Mouse (Mus musculus) olfactory bulb, adult 2 months (tissue): ENCODE results near the gene Phxr2. TPM values are rescaled to one million over a fixed set of nuclear protein-coding genes. Genes with fewer than 3 reads are reported as not detected.

ENCODE experiments used
- H3K27ac ChIP-seq: fragments of 200-500 bp; 2 replicates; pipeline ENCODE4 v1.5.1; 2012; ENCODE audit warnings: low read depth, low read length; ENCODE audit not compliant: insufficient read depth
- H3K4me1 ChIP-seq: fragments of 200-500 bp; 2 replicates; pipeline ENCODE4 v1.6.1; 2012; ENCODE audit warnings: low read length; ENCODE audit not compliant: control insufficient read depth, insufficient read depth
- H3K4me3 ChIP-seq: fragments of 200-500 bp; 2 replicates; pipeline ENCODE4 v1.5.1; 2012; ENCODE audit warnings: mild to moderate bottlenecking, low read depth, low read length, moderate library complexity; ENCODE audit not compliant: insufficient read depth
- CTCF ChIP-seq: fragments of 200-500 bp; IDR thresholded peaks from 2 replicates; pipeline ENCODE4 v1.5.1; 2012; ENCODE audit warnings: low read depth, mild to moderate bottlenecking, low read length, moderate library complexity; ENCODE audit not compliant: insufficient read depth
- POLR2A ChIP-seq: fragments of 200-500 bp; IDR thresholded peaks from 2 replicates; pipeline ENCODE4 v1.6.1; 2012; ENCODE audit warnings: mild to moderate bottlenecking, low read depth, low read length, moderate library complexity; ENCODE audit not compliant: insufficient read depth
- WGBS: fragments of 180-500 bp; shearing (Covaris S2); methylation state at CpG from one replicate; pipeline ENCODE4 v1.1.7; 2018; 5-methylcytosine and 5-hydroxymethylcytosine counted together
- polyA plus RNA-seq: library from polyadenylated mRNA; stranded (reverse); fragments of >200 nt; gene quantifications from 2 replicates; pipeline ENCODE4 v1.2.4, GENCODE M21; 2012; ENCODE audit warnings: low replicate concordance; ENCODE audit not compliant: missing spikeins, insufficient read depth, insufficient read length

Gene Phxr2
- polyA plus RNA-seq, 1 experiment: not detected

DNA sequence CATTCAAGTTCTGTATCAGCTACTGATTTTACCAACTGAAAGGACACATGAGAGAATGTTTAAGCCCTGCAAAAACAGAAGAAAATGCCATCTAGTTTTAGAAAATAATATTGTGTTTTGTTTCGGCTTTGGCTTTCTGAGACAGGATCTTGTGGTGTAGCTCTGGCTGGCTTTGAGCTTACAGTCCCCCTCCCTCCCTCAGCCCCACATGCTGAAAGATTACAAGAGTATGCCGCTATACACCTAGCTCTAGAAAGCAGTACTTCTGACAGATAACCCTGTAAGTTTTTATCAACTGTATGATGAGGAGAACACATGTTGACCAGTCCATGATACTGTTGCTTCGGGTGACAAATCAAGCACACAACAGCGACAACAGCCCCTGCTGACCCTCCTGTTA is 6.7 kb downstream of the Phxr2 start:
- TF ChIP-seq CTCF (no peak), POLR2A (no peak)
- WGBS: 94% methylated on average over 4 of the region's 4 CpGs
- no peak overlapping the region for H3K27ac ChIP-seq
- no peaks in the 10 kb centered on the region for H3K4me1 ChIP-seq
- H3K4me3 ChIP-seq: no peak overlapping the region

DNA sequence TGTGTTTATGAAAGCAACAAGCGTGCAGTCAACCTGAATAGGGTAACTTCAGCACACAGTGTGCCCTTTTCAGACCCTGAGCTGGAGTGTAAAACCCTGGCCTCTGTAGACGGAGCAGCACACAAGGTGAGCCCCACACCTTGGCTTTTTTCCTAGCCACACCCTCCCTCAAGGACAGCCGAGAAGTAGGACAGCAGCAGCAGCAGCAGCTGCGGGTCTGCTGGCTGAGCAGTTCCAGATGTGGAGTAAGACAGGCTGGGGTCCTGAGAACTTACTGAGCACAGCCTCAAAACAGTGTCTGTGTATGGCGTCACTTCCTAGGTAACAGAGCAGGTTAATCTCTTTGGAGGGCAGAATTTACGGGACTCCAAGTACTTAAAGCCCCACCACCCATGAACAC is 7.4 kb downstream of the Phxr2 start:
- Histone ChIP-seq H3K27ac (no peak overlapping the region), H3K4me3 (no peak overlapping the region), H3K4me1 (no peaks in the 10 kb centered on the region)
- TF ChIP-seq CTCF (no peak), POLR2A (no peak)
- 86% methylated on average over 6 of the region's 6 CpGs for WGBS

DNA sequence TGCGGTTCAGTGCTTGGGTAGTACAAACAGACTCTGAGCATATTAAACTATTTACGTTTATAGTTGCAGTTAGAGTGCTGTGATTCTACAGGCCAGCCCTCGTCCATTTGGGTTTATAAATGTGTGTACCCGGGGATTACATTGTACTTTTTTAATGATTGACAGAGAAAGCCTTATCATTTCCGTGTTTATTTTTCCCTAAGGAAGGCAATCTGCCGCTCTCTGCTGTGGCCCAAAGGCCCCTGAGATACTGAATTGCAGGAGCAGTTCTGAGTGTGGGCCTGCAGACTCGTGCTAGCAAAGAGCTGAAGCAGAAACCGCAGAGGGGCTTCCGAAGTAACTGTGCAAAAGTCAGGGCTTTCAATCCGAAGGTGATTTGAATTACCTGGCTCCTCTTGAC is 8.2 kb downstream of the Phxr2 start:
- Histone ChIP-seq H3K4me1 (no peaks in the 10 kb centered on the region), H3K27ac (no peak overlapping the region), H3K4me3 (no peak overlapping the region)
- TF ChIP-seq CTCF (no peak), POLR2A (no peak)
- 90% methylated on average over 10 of the region's 10 CpGs for WGBS

DNA sequence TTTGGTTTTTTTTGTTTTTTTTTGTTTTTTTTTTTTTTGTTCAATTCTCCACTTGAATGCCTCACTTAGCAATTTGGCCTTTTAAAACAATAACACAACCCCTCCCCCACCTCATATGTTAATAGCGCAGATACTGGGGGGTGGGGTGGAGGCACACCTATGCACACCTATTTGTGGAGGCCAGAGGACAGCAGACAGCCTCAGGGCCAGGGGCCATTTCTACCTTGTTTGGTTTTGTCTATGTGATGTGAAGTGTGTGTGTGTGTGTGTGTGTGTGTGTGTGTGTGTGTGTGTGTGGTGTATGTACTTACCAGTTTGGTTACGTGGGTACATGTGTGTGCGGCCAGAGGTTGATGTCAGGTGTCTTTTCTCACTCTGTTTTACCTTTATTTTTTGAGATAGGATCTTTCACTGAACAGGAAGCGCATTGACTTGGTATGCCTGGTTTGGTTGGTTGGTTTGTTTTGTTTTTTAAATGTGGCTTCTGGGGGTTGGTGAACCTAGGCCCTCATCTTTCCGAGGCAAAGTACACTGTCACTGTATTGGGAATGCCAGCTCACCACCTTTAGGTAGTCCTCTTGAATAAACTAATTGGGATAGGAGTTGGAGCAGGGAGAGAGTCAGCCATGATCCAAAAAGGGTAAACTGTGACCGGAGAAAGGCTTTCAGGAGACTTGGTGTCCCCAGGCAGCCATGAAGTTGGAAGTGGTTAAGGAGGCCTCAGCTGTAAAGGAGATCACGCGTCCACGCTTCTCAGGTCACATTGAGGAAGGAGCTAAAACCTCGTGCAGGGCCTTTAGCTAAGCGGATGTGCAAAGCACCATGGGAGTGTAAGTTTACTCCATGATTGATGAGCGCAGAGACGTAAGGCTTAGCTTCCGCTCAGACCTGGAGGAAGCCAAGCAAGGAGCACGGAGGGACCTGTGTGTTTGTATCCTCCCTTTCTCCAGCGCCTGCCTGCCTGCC is 9.2 kb downstream of the Phxr2 start:
- WGBS: 96% methylated on average over 16 of the region's 16 CpGs
- Histone ChIP-seq H3K4me1 (no peaks in the 10 kb centered on the region), H3K4me3 (no peak overlapping the region), H3K27ac (no peak overlapping the region)
- no peak for TF ChIP-seq POLR2A
- no peak for TF ChIP-seq CTCF

DNA sequence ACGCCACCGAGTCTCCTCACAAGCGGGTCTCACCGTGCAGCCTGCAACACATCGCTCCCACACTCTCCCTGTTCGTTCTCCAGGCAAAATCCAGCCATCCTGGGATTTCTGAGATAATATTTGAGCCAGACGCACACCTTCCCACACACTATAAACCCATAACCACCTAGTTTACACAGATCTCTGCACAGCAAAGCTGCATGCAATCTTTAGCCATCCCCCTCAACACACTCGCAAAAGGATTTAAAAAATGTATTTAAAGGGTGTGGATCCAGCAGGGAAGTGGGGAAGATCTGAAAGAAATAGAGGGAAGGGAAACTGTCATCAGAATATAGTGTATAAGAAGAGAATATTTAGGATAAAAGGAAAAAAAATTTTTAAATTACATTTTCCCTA is 9.9 kb downstream of the Phxr2 start:
- TF ChIP-seq CTCF: no peak
- WGBS: 88% methylated on average over 8 of the region's 8 CpGs
- H3K4me3 ChIP-seq: no peak overlapping the region

DNA sequence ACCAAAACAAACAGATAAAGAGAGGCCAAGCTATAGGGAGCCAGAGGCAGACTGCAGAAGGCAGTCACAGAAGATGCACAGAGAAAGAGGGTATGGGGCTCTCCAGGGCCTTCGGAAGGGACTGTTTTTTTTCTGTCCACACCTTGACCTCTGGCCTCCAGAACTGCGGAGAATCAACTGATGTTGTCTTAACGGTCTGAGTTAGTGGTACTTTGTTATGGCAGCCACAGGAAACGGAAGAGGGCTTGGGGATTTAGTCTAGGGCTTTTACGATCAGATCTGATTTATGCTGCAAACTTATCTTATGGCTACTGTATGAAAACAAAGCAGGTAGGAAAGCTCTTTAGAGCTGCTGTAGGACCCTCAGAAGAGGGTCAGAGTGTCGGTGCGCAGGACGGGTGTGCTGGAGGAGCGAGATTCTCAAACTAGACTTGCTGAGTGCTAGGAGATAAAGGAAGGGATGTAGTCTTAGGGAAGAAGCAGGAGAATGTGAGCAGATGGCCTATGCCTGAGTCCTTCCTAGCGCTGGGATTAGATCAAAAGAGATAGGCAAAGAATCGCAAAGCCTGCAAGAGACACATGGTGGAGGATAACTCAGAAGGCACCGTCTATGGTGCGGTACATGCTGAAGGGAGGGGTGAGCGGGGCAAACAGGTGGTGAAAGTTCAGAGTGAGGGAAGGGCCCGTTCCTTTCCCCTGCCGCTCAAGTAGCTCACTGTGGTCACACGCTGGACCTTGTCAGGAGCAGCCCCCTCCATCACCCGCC is 10.5 kb downstream of the Phxr2 start:
- Histone ChIP-seq H3K4me1 (peaks cover 4% of the 10 kb centered on the region; the same call in 1 of the 2 replicates), H3K4me3 (no peak overlapping the region), H3K27ac (no peak overlapping the region)
- 85% methylated on average over 18 of the region's 18 CpGs for WGBS
- TF ChIP-seq CTCF: no peak
- no peak for TF ChIP-seq POLR2A

More for the DNA sequence above, 9.9 kb downstream of the Phxr2 start:
- H3K4me1 ChIP-seq: peaks cover 2% of the 10 kb centered on the region; the same call in 1 of the 2 replicates
- no peak overlapping the region for H3K27ac ChIP-seq

DNA sequence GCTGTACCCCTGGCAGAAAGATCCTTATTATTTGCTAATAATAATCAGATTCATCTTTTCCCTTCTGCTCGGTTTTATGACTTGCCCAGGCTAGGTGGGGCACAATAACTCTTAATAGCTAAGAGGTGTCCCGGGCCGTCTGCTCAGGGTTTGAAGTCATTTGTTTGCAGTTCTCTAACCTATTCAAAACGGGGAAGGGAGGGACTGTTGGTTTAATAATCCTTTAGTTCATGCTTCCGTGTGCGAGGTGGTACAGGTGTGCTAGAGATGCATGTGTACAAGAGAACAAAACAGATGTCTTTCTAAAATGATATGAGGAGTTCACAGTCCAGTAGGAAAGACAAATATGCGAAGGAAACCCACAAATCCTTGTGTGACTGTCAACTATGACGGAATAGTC is 11.8 kb downstream of the Phxr2 start:
- Histone ChIP-seq H3K4me3 (no peak overlapping the region), H3K4me1 (peaks cover 4% of the 10 kb centered on the region; the same call in 1 of the 2 replicates), H3K27ac (no peak overlapping the region)
- TF ChIP-seq POLR2A: no peak
- TF ChIP-seq CTCF: no peak
- 90% methylated on average over 8 of the region's 8 CpGs for WGBS

DNA sequence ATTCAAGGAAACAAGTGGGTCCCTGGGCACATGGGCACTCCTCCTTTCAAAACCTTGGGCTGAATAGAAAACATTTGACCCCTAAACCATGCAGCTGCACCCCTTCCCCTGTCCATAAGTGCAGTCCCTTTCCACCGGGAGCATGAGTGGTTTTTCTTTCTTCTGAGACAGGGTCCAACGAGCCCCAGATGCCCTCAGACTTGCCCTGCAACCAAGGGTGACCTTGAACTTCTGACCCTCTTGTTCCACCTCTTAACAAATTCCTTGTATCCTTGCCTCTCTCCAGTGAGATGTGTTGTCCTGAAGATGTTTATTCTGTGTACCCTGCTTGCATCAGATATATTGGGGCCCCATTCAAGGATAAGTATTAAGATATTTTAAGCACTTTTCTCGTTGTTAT is 12.6 kb downstream of the Phxr2 start:
- 65% methylated on average over 3 of the region's 3 CpGs for WGBS
- peaks cover 5% of the 10 kb centered on the region; the same call in 1 of the 2 replicates for H3K4me1 ChIP-seq
- H3K4me3 ChIP-seq: no peak overlapping the region
- TF ChIP-seq CTCF (no peak), POLR2A (no peak)
- no peak overlapping the region for H3K27ac ChIP-seq
